Mouse (Mus musculus) layer of hippocampus, adult 8-10 months (tissue): ENCODE measurements at regions not wholly inside any gene's neighbourhood (a gene's known extent, or its start where the extent isn't known, plus 50 kb on each side); places are given as distances from the start of the nearest gene placed in this dataset.

Source experiments
- DNase-seq, 2 experiments: peaks; one replicate each; pipeline ENCODE4 v3.0.0; 2022; ENCODE audit warnings: low spot score in 2 of 2

GRCm38 (mm10) chr10:8072463-8072862, 116.4 kb upstream of the Tab2 start:
- DNase-seq, result no peak

GRCm38 (mm10) chr10:8071858-8072257, 115.8 kb upstream of the Tab2 start:
- DNase-seq, result no peak

GRCm38 (mm10) chr10:8070472-8070871, 114.4 kb upstream of the Tab2 start:
- DNase-seq, result no peak

- DNase-seq, result no peak
These were observed 110.9 kb upstream of the Tab2 start for GRCm38 (mm10) chr10:8066926-8067325.

GRCm38 (mm10) chr10:8065746-8066145, 109.7 kb upstream of the Tab2 start:
- no peak for DNase-seq

GRCm38 (mm10) chr10:8064281-8064680, 108.3 kb upstream of the Tab2 start:
- no peak for DNase-seq

GRCm38 (mm10) chr10:8063458-8064090, 107.5 kb upstream of the Tab2 start:
- peak; percentile 24 to 38 for DNase-seq

GRCm38 (mm10) chr10:8060987-8061386, 105.0 kb upstream of the Tab2 start:
- DNase-seq, result no peak

GRCm38 (mm10) chr10:8059769-8060168, 103.7 kb upstream of the Tab2 start:
- DNase-seq, result no peak

GRCm38 (mm10) chr10:8057855-8058254, 101.8 kb upstream of the Tab2 start:
- DNase-seq, result no peak

GRCm38 (mm10) chr10:8055293-8055692, 99.3 kb upstream of the Tab2 start:
- DNase-seq, result no peak

- no peak for DNase-seq
These were observed 87.6 kb upstream of the Tab2 start for GRCm38 (mm10) chr10:8043416-8044163.

- no peak for DNase-seq
These were observed 86.3 kb upstream of the Tab2 start for GRCm38 (mm10) chr10:8042306-8042705.

GRCm38 (mm10) chr10:8041790-8042189, 85.8 kb upstream of the Tab2 start:
- DNase-seq, result no peak

GRCm38 (mm10) chr10:8037986-8038631, 82.1 kb upstream of the Tab2 start:
- peak in 1 of 2 experiments; percentile 22 for DNase-seq

- no peak for DNase-seq
These were observed 80.3 kb upstream of the Tab2 start for GRCm38 (mm10) chr10:8036293-8036692.

GRCm38 (mm10) chr10:8035310-8035709, 79.3 kb upstream of the Tab2 start:
- DNase-seq, result no peak

GRCm38 (mm10) chr10:8032203-8032602, 76.2 kb upstream of the Tab2 start:
- DNase-seq, result no peak

GRCm38 (mm10) chr10:8028840-8029239, 72.8 kb upstream of the Tab2 start:
- DNase-seq, result no peak

GRCm38 (mm10) chr10:8027023-8027422, 71.0 kb upstream of the Tab2 start:
- DNase-seq, result no peak

GRCm38 (mm10) chr10:8023741-8024140, 67.7 kb upstream of the Tab2 start:
- DNase-seq, result no peak

GRCm38 (mm10) chr10:8021971-8022370, 65.9 kb upstream of the Tab2 start:
- DNase-seq, result no peak
